Comparison of ENCODE assay signal across 9 mouse cellular contexts in the genomic region with DNA sequence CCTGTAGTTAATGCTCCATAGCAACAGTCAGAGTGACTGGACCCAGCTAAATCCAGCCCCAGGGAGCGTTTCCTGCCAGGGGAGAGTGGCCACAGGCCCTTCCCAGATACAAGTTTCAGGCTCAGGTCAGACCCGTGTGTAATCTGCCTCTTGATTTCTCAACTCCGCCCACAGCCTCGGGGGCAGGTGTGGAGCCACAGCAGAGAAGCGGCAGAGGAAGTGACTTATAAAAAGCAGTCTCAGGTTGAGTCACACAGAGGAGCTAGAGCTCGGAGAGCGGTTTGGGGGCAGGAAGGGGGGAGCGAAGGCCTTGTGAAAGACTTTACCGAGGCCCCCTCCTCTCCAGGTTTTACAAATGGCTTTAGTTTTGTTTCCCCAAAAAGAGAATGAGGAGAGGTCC. TPM values are rescaled to one million over a fixed set of nuclear protein-coding genes. Genes with fewer than 3 reads are reported as not detected.
A peak's percentile ranks its signal among the peaks of the same experiment; 100 is the strongest.
DNase-seq lines count a peak whose midpoint lies in the region; ATAC-seq lines count a peak whose summit lies in the region.
"Had no signal": no experiment of that assay in that cellular context is flagged by ENCODE, and none has a peak within 500 bp of the region (broad histone marks: within the 10 kb centered on the region; RNA-seq: fewer than 3 reads in every experiment).

No protein-coding gene starts in this region.

- 48% methylated on average over 9 of the region's 9 CpGs for WGBS in forebrain, embryonic 10.5 days
- 42% methylated on average over 9 of the region's 9 CpGs for WGBS in forebrain, embryonic 11.5 days
- WGBS in intestine, embryonic 15.5 days = 21% methylated on average over 9 of the region's 9 CpGs
- 45% methylated on average over 9 of the region's 9 CpGs for WGBS in forebrain, embryonic 12.5 days
- 49% methylated on average over 9 of the region's 9 CpGs for WGBS in midbrain, embryonic 14.5 days

- no peak overlapping the region for H3K9ac ChIP-seq in forebrain, embryonic 11.5 days (ENCODE audit: low read length)
- no peak overlapping the region for H3K9ac ChIP-seq in intestine, embryonic 15.5 days
- no peak overlapping the region for H3K9ac ChIP-seq in forebrain, embryonic 12.5 days
- no peak overlapping the region for H3K9ac ChIP-seq in midbrain, embryonic 14.5 days (replicated peaks; ENCODE audit: low read length)

- no peak overlapping the region for H3K4me2 ChIP-seq in forebrain, embryonic 11.5 days (ENCODE audit: low read depth, low read length, severe bottlenecking)
- H3K4me2 ChIP-seq in intestine, embryonic 15.5 days (replicated peaks) = no peak overlapping the region
- H3K4me2 ChIP-seq in forebrain, embryonic 12.5 days = no peak overlapping the region
- H3K4me2 ChIP-seq in midbrain, embryonic 14.5 days (ENCODE audit: low read length) = no peak overlapping the region

- H3K27ac ChIP-seq in forebrain, embryonic 10.5 days = peak overlapping the region; percentile 40; the same call in 1 of the 2 replicates
- H3K27ac ChIP-seq in forebrain, embryonic 11.5 days (ENCODE audit: low read depth, low read length) = no peak overlapping the region
- no peak overlapping the region; the same call in 1 of the 2 replicates for H3K27ac ChIP-seq in intestine, embryonic 15.5 days
- no peak overlapping the region for H3K27ac ChIP-seq in forebrain, embryonic 12.5 days
- no peak overlapping the region for H3K27ac ChIP-seq in midbrain, embryonic 14.5 days (replicated peaks; ENCODE audit: low read depth, low read length)
- H3K27ac ChIP-seq: heart, adult 2 months had no signal

- no peaks in the 10 kb centered on the region for H3K36me3 ChIP-seq in forebrain, embryonic 10.5 days (replicated peaks)
- no peaks in the 10 kb centered on the region for H3K36me3 ChIP-seq in forebrain, embryonic 11.5 days (ENCODE audit: control insufficient read depth, insufficient read depth, low read length)
- H3K36me3 ChIP-seq in intestine, embryonic 15.5 days = no peaks in the 10 kb centered on the region
- H3K36me3 ChIP-seq in forebrain, embryonic 12.5 days (replicated peaks) = no peaks in the 10 kb centered on the region
- no peaks in the 10 kb centered on the region for H3K36me3 ChIP-seq in midbrain, embryonic 14.5 days (ENCODE audit: control insufficient read depth, insufficient read depth, low read length)

- H3K4me1 ChIP-seq in forebrain, embryonic 10.5 days = peaks cover 8% of the 10 kb centered on the region
- no peaks in the 10 kb centered on the region for H3K4me1 ChIP-seq in forebrain, embryonic 11.5 days (replicated peaks; ENCODE audit: control insufficient read depth, insufficient read depth, low read length)
- H3K4me1 ChIP-seq in intestine, embryonic 15.5 days (replicated peaks) = no peaks in the 10 kb centered on the region
- no peaks in the 10 kb centered on the region for H3K4me1 ChIP-seq in forebrain, embryonic 12.5 days
- H3K4me1 ChIP-seq in midbrain, embryonic 14.5 days (ENCODE audit: control insufficient read depth, insufficient read depth, low read length) = no peaks in the 10 kb centered on the region

- H3K9me3 ChIP-seq in forebrain, embryonic 10.5 days = no peaks in the 10 kb centered on the region
- no peaks in the 10 kb centered on the region for H3K9me3 ChIP-seq in forebrain, embryonic 11.5 days (ENCODE audit: control insufficient read depth, low read length)
- H3K9me3 ChIP-seq in intestine, embryonic 15.5 days = no peaks in the 10 kb centered on the region
- no peaks in the 10 kb centered on the region for H3K9me3 ChIP-seq in forebrain, embryonic 12.5 days
- H3K9me3 ChIP-seq in midbrain, embryonic 14.5 days (ENCODE audit: control insufficient read depth, low read length) = no peaks in the 10 kb centered on the region

- H3K27me3 ChIP-seq in forebrain, embryonic 10.5 days (ENCODE audit: poor library complexity, severe bottlenecking) = no peaks in the 10 kb centered on the region
- no peaks in the 10 kb centered on the region for H3K27me3 ChIP-seq in forebrain, embryonic 11.5 days (ENCODE audit: control insufficient read depth, insufficient read depth, low read length)
- H3K27me3 ChIP-seq in intestine, embryonic 15.5 days (replicated peaks) = no peaks in the 10 kb centered on the region
- H3K27me3 ChIP-seq in forebrain, embryonic 12.5 days = no peaks in the 10 kb centered on the region
- no peaks in the 10 kb centered on the region for H3K27me3 ChIP-seq in midbrain, embryonic 14.5 days (ENCODE audit: control insufficient read depth, insufficient read depth, low read length)

- DNase-seq in forebrain, embryonic 10.5 days (ENCODE audit: extremely low spot score, low spot score) = no peak
- DNase-seq in forebrain, embryonic 11.5 days (ENCODE audit: low spot score) = no peak
- peak; percentile 93 for DNase-seq in CD4-positive helper T cell, adult 2 months (ENCODE audit: low read depth, low spot score)
- peak; percentile 50 to 57 for DNase-seq in right cerebral cortex, postnatal 36 days (ENCODE audit: low spot score in 2 of 2)
- DNase-seq in ovary, postnatal 36 days (ENCODE audit: low spot score) = no peak
- DNase-seq in midbrain, embryonic 14.5 days = no peak

- no peak overlapping the region for H3K4me3 ChIP-seq in forebrain, embryonic 10.5 days
- no peak overlapping the region for H3K4me3 ChIP-seq in forebrain, embryonic 11.5 days (ENCODE audit: low read depth, low read length)
- no peak overlapping the region for H3K4me3 ChIP-seq in intestine, embryonic 15.5 days (replicated peaks)
- H3K4me3 ChIP-seq in forebrain, embryonic 12.5 days (replicated peaks) = no peak overlapping the region
- no peak overlapping the region for H3K4me3 ChIP-seq in midbrain, embryonic 14.5 days (replicated peaks; ENCODE audit: low read depth, low read length)
- H3K4me3 ChIP-seq: heart, adult 2 months had no signal

- no peak for ATAC-seq in forebrain, embryonic 11.5 days (replicated peaks; ENCODE audit: low FRiP score)
- peak; percentile 71 for ATAC-seq in intestine, embryonic 15.5 days
- ATAC-seq in forebrain, embryonic 12.5 days (ENCODE audit: low FRiP score) = no peak
- ATAC-seq in midbrain, embryonic 14.5 days (ENCODE audit: low FRiP score, low TSS enrichment) = no peak

RNA-seq across cellular contexts. Expression of gene Rps6ka1, which starts 46.6 kb away (rescaled TPM):
- polyA plus RNA-seq in forebrain, embryonic 10.5 days (2016; fragmentation: Nextera tagmentation; extraction: Ambion mirVana) = 42.7 and 44.1 TPM in 2 replicates
- polyA plus RNA-seq in forebrain, embryonic 11.5 days (2014; fragmentation: Nextera tagmentation; extraction: Ambion mirVana) = 31.5 and 32.2 TPM in 2 replicates
- polyA plus RNA-seq in intestine, embryonic 15.5 days (2015; fragmentation: Nextera tagmentation; extraction: Ambion mirVana) = 124 and 133 TPM in 2 replicates
- 22.6 and 26.0 TPM in 2 replicates for polyA plus RNA-seq in forebrain, embryonic 12.5 days (2016; fragmentation: Nextera tagmentation; extraction: Ambion mirVana)
- polyA plus RNA-seq in midbrain, embryonic 14.5 days (2014; fragmentation: Nextera tagmentation; extraction: Ambion mirVana) = 18.8 and 22.0 TPM in 2 replicates

Comparison
In these comparisons a context has a peak if more than half of its experiments do, and no peak if none do; other contexts are left out.
1. DNase-seq: peak in CD4-positive helper T cell, adult 2 months (single experiment) and right cerebral cortex, postnatal 36 days (2 of 2); none in forebrain, embryonic 10.5 days (single experiment), forebrain, embryonic 11.5 days (single experiment), ovary, postnatal 36 days (single experiment) and midbrain, embryonic 14.5 days (single experiment).